Mouse (Mus musculus): ENCODE measurements around the gene Usp54.
"Not testable (repeated sequence)": the region's sequence is repeated elsewhere in the genome, so short reads cannot be mapped to it uniquely, and the experiment has no call there.

The Usp54 gene

DNA sequence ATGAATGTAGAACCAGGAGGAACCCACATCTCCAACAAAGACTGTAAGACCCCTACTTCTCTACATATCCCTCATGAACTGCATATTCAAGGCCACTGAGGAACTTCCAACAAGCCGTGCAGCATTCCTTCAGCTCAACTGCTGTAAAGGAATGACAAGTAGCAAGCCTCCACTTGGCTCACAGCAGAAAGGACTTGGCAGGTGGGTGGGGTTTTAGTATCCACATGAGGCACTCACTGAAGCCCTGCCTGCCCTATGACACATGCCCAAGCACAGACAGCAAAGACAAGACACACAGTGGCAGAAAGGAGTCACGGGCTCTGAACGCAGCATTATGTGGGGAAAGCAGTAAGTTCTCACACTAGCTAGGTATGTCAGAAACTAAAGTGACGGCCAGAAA is 30.7 kb downstream of the Usp54 start:
- in situ Hi-C loops (cut with MboI), result no loop called here

DNA sequence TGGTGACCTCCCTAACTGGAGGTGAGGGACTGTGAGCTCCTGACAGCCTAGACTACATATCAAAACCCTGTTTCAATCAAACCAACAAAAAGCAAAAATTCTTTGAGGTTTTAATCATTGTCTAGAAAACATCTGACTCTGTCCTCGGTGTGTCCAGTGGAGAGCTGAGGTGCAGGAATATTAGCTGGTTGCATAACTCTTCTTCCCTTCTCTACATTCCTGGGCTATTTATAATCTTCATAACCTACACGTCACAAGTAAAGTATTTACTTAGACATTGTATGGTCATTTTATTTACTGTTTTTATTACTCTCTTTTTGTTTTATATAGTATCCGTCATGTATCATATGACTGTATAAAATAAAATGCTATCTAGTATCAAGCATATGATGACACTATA is 31.3 kb downstream of the Usp54 start:
- in situ Hi-C loops (cut with MboI), result no loop called here

DNA sequence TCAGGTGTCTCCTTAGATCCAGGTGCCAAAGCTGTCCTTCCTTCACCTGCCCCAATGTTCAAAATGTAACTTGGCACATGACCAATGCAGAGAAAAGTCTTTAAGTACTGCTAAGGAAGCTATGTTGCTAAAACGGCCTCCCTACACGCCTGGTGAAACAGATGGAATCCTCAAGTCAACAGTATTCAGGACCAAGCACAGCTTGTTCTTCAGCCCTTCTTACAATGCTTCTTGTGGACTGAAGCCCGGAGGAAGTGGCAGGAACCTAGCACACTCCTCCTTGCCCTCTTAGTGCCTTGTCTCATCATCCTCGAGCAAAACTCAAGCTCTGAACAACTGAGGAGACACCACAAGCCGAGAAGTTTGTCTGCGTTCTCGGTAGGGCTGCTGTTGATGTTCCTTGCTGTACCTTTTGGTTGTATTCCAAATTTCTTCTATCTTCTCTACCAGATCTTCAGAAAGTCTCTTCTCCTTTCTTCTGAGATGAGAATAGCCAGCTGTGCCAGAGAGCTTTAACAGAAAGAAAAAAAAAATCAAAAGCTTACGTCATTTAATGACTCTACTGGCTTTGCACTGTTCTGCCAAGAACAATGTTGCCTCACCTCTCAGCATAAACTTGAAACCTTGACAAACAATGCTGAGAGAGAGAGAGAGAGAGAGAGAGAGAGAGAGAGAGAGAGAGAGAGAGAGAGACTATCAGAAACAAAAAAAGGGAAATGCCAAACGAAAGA is 33.3 kb downstream of the Usp54 start:
- in situ Hi-C loops (cut with MboI), result no loop called here

DNA sequence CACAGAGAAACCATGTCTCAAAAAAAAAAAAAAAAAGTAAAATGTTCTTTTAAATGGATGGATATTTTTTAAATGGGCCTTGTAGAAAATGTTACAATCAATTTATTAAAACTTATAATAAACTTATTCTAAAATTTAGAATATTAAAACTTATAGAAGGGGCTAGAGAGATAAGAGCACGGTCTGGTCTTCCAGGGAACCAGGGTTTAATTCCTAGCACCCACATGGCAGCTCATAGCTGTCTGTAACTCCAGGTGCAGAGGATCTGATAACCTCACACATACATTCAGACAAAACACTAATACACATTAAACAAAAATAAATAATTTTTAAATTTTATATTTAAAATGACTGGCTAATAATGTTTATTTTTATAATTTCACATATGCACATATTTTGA is 39.6 kb downstream of the Usp54 start:
- in situ Hi-C loops (cut with MboI), result no loop called here

DNA sequence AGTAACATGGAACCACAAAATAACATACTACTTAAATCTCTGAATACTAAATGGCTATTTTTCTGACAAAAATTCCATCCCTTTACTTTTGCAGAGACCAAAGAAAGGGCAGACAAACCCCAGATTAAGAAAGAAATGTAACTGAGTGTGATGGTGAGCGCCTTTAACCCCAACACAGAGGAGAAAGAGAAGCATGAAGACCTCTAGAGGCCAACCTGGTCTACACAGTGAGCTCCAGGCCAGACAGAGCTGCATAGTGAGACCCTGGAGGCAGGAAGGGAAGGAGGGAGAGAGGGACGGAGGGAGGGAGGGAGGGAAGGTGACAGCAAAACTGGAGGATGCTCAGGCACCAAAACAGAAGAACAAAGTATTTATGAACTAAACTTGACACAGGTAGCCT is 40.7 kb downstream of the Usp54 start:
- in situ Hi-C loops (cut with MboI), result no loop called here

DNA sequence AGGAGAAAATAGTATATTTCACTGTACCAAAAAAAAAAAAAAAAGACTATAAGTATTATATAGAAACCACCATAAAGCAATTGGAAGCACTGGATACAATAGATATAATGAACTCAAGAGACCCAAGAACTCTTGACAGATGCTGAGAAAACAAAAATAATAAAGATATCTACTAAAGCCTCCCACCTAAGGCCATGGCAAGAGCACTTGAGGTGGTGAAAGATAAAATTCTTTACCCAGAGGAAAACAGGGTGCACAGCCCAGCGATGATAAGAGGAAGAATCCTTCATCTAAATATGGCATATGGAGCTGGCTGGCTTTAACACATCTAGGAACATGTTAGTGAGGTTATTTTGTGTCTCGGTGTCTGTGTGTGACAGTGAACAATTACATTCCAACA is 41.3 kb downstream of the Usp54 start:
- in situ Hi-C loops (cut with MboI), result no loop called here

DNA sequence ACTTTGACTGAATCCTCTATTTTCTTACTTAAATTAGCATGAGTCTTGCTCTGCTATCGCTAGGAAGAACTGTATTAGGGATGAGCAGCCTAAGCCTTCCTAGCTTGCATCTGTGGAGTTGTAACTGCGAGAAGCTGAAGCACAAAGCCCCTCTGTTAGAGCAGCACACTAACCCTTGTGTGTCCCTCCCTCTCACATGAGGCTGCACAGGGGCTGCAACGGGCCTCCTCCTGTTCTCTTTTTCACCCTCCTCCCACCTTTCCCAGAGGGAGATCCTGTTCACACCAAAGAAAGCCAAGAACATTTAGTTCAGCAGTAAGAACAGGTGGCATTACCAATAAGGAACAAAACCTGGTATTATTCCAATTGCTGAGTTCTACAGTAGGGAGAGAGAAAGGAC is 45.1 kb downstream of the Usp54 start:
- in situ Hi-C loops (cut with MboI), result no loop called here

DNA sequence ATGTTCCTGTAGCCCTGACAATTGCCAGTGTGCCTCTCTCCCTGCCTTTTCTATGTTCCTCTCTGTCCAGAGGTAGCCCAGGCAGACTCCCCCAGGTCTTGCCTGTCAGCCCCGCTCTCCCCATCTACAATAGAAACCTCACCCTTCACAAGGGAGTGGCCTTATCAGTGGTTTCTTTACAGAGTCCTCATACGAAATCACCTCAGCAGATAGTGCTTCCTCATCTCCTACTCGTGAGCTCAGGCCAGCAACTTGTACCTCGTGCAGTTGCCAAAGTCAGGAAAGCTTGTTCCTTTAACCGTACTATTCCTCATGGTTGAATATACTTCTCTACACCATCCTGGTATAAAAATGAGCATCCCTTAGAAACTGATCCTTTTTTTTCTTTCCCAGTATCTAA is 53.4 kb downstream of the Usp54 start:
- in situ Hi-C loops (cut with MboI), result no loop called here

DNA sequence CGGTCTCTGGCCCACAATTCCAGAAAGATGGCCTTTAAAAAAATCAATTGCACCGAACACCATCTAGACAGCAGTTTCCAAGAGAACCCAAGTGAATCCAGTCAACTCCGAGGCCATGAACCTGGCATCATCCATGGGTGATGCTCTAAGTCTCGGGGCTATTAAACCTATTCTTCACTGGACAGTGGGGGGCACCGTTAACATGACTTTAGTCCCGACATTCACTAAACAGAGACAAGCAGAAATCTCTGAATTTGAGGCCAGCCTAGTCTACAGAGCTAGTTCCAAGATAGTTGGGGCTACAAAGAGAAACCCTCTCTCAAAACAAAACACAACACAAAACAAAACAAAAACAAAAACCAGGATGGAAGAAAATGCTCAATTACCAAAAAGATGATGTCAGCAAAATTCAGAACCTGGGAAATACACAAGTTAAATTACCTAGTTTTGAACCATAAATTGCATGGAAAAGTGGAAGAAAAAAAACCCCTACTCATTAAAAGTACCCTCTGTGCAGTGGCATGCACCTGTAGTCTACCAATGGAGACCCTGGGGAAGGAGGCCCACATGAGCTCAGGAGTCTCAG is 61.9 kb downstream of the Usp54 start:
- in situ Hi-C loops (cut with MboI), result loop anchor here (5.0 kb wide), 1 partner anchor 78 kb away; the partner anchor contains the start of gene Myoz1

DNA sequence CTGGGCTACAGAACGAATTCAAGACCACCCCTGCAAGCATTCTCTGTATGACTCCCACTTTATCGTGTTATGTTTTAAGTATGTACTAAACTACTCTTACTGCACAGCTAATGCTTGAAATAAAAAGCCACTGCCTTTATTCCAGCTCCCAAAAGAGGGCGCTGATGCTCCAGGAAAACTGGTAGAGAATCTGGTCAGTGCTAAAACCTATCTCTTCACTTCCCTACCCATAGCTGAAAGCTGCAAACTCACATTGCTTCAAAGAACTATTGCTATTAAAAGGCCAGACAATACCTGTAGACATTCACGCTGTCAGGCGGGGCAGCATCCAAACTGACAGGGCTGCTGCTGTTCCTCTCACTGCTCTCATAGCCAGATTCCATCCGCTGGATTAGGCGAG is 64.7 kb downstream of the Usp54 start:
- in situ Hi-C loops (cut with MboI), result loop anchor here (5.0 kb wide), 1 partner anchor 81 kb away; the partner anchor contains the start of gene Myoz1

DNA sequence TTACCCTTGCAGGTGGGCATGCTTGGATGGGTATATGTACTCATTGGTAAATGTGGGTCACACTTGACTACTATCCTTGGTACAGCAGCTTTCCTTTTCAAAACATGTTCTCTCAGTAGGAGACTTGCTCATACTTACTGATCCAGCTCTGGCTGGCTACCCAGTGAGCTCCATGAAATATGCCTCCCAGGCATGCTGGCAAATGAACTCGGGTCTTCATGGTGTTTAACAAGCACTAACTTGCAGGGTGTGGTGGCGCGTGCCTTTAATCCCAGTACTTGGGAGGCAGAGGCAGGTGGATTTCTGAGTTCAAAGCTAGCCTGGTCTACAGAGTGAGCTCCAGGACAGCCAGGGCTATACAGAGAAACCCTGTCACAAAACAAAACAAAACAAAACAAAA is 67.7 kb downstream of the Usp54 start:
- in situ Hi-C loops (cut with MboI), result not testable (repeated sequence)

DNA sequence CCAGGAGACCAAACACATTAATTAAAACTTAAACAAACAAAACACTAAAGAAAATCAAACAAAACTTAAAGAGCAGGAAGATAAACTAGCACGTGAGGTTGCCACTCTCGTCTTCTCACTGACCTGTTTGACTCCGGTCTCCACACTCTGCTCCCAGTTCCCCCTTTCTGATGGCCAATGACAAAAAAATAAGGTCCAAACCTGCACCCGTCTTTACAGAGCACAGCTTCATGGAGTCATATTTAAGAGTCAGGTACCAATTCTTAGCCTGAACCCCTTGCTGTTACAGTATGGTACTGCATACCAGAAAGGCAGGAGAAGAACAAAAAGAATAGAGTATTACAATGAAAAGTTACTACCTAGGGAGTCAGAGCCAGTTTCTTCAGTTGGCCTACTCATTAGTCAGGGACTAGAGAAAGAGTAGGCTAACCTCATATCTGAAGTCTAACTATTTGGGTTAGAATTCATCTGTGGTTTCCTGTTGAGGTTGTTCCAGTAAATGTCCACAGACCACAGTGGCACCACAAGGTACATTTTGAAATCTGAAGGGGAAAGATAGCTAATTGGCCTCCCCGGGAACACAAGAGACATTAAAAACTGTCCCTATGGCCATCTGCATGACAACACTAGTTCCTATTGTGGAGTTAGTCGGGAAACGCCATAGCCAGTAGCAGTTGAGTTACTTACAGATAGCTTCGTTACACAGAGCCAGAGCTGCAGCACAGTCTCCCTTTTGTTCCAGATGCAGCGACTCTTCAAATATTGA is 75.4 kb downstream of the Usp54 start:
- in situ Hi-C loops (cut with MboI), result no loop called here

DNA sequence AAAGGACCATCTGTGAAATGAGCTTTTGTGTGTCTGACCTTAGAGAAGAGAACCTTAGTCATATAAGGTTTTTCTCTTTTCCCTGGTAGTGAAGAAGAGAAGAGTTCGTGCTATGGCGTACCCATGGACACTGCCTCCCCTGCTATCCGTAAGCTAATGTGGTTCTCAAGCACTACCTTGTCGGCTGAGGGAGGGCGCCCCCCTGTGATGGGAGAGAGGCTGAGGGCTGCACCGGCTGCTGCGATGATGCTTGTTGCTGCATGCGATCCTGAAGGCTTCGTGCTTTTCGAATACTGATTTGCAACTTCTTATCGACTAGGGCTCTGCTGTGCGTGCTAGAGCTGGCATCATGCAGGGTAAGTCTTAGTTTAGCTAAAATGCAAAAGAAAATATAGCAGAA is 76.2 kb downstream of the Usp54 start:
- in situ Hi-C loops (cut with MboI), result no loop called here

DNA sequence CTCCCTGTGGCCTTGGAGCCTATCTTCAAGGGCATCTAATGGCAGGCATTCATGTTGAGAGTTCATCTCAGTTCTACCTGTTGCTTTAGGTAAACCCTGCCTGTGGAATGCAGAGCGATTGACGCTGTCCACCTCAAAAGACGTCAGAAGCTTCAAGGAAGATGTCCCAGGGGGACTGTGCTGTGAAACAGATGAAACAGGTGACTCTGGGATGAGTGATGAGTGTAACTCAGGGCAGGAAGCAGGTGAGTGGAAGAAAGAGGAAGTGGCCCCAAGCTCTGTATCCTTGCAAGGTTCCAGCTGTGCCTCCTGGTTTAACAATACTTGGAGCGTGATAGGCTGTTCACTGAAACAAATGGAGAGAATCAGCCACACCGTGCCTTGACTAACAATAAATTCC is 79.0 kb downstream of the Usp54 start:
- in situ Hi-C loops (cut with MboI), result no loop called here

DNA sequence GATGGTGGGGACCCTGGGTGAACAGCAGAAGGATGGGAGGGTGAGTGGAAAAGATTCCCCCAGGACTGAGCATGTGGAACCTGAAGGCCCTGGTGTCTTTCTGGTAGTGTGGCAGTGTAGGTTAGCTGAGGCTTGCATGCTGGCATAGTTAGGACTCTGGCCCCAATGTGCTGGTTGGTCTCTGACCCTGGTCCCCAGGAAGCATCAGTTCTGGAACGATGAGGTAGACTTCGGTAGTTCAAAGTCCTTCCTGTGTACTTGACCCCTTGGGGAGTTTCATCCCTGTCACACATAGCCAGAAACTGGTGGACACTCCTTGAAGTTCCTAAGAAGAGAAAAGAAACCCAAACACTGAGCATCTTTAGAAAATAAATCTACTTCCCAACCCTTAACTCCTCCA is 90.7 kb downstream of the Usp54 start:
- in situ Hi-C loops (cut with MboI), result no loop called here

DNA sequence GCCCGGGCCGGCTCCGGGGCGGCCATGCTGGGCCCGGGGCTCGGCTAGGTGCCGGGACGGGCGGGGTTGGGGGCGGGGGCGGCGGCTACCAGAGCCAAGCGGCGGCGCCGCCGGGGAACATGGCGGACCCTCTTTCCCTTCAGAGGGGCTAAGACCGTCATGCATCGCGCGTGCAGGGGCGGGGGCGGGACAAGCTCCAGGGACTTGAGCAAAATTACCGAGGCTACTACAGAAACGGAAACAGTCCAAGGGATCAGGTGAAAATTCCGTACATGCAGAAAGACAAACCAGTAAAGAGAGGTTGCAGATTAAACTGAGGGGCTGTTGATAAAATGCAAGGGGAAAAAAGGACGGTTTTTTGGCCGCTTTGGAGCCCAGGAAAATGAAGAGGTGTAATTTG is 94.4 kb downstream of the Usp54 start, which contains the start of gene Ppp3cb:
TSS of gene Ppp3cb (minus strand) at position 159 of the 400 bp plus-strand sequence.
- in situ Hi-C loops (cut with MboI), result no loop called here

DNA sequence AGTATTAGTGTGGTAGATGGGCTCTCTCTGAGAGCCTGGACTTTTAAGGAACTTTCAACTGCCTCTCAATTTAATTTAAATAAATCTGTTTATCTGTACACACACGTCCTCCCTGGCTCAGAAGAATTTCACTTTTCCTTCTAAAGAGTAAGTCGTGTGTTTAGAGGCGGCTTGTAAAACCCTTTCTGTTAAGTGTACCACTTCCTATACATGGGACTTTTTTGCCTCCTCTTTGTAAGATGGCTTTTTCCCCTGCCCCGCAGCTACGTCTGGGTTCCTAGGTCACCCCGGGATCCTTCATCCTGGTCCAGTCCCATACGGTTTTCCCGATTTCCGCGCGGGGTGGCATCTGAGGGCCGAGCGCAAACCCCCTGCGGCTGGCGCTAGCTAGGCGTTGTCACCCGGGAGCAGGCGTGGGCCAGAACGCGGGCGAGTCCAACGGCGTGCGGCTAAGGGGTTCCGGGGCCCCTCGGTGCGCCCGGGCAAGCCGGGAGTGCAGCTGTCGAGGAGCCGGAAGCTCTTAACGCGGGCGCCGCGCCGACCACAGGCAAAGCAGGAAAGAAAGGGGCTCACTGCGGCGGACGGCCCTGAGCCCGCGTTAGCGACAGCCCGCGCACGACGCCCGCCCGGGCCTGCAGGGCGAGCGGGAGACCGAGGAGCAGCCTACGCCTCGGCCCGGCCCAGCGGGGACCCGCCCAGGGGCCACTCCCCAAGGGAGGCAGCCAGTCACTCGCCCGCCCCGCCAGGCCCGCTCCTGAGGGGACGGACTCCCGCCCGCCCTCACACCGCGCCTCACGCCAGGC is 95.1 kb downstream of the Usp54 start:
- in situ Hi-C loops (cut with MboI), result no loop called here

DNA sequence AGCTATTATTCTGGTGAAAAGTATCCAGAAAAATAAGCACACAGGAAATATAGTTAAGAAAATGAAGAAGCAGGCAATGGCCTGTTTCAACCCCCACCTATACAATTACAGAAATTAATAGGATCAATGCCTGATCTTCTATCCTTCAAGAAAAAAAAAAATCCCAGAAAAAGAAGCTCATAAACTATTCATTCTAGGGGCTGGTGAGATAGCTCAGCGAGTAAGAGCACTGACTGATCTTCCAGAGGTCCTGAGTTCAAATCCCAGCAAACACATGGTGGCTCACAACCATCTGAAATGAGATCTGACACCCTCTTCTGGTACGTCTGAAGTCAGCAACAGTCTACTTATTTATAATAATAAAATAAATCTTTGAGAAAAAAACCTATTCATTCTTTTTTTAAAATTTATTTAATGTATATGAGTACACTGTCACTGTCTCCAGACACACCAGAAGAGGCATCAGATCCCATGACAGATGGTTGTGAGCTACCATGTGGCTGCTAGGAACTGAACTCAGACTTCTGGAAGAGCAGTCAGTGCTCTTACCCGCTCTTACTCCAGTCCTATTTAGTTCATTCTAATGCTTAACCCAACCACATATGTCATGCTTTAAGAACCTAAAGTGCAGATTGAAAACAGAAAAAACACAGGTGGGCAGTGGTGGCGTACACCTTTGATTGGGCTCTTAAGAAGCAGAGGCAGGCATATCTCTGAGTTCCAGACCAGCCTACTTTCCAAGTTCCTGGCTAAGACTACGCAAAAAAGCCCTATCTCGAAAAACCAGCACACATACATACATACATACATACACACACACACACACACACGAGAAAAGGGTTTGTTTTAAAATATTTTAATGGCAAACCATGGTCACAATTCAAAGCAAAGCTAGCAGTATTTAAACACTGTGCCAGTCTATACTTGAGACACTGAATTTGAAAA is 96.1 kb downstream of the Usp54 start:
- in situ Hi-C loops (cut with MboI), result no loop called here

DNA sequence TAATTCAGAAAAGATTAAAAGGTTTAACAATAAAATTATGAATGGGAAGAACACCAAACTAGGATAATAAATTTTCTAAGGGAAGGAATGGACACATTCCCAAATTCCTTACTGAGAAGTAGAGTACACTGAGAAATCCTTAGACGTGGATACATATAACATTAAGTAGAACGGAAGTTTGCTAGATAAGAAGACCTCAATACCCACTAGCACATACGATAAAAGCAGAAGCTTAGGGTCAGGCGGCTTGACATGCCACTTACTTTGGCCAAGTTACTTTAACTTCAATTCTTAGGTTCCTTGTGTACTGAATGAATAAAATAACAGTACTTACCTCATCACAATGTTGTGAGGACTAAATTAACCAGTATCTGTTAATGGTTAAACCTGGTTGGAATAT is 111.2 kb downstream of the Usp54 start:
- in situ Hi-C loops (cut with MboI), result no loop called here

DNA sequence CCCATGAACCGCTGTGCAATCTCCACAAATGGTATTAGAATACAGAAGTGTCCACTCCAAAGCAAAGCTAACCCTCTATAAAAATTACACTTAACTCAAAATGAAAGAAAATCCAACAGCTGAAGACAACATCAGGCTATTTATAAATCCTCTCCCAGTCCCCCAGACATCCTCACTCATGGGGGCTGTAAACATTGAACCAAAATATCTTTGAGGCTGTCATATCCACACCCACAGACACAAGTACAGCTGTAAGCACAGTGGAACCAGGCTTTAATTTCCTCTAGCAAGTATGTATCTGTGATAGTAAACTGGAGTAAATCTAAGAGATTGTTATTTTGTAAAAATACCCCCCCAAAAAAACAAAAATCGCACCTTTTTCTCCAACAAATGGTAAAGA is 120.7 kb downstream of the Usp54 start:
- in situ Hi-C loops (cut with MboI), result no loop called here

DNA sequence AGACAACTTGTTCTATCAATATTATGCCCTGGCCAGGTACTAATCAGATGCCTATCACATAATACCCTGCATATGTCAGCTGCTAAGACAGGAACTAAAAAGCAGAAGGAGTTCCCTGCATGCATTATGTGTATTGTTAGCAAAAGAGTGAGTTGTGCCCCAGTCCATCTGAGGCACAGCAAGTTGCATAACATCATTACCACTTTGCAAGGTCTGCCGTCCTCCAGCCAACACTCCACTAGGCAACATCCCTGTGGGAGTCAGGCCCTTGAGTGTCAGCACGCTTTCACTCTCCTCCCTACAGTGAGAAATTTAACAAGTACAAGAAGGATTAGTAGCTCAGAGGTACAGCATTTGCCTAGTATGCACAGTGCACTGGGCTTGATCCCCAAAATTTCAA is 132.4 kb downstream of the Usp54 start:
- in situ Hi-C loops (cut with MboI), result no loop called here

All from mature B cell (primary cell).